Mouse (Mus musculus) frontal cortex, postnatal 36 days (tissue): Measurements from ENCODE around the gene Adam12.

Experiments used
- DNase-seq, 2 experiments: peaks; one replicate each; pipeline ENCODE4 v3.0.0; 2022; ENCODE audit warnings: low spot score in 2 of 2

Gene Adam12

DNA sequence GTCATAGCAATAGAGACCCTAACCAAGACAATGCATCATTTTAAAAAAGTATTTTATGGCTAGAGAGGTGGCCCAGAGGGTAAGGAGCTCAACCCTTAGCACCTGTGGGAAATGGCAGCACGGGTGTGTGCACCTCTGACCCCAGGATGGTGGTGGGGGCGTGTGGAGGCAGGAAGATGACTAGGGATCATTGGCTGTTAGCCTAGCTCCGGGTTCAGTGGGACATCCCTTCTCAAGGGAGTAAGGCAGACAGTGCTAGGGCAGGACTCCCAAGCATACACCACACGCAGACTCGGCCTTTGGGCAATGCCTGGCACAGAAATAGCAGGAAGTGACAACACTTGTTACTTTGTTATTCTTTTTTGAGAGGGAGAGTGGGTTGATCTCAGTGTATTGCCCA is 359.2 kb downstream of the Adam12 start:
- no peak for DNase-seq

DNA sequence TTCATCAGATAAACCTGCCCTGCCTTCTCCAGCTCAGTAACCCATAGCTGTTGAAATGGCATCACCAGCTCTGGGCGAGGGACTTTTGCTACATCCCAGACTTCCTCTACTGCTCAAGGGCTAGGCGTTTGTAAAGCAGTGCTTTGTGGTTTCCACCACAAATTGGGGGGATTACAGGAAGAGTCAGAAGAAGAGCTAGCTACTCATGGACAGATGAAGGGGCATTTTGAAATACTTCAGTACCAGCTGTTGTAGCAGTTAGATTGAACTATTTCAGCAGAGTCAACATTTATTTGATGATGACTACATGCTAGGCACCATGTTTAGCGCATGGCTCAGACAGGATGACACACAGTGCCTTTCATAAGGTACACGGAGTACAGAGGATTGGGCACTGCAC is 361.7 kb downstream of the Adam12 start:
- DNase-seq: no peak

DNA sequence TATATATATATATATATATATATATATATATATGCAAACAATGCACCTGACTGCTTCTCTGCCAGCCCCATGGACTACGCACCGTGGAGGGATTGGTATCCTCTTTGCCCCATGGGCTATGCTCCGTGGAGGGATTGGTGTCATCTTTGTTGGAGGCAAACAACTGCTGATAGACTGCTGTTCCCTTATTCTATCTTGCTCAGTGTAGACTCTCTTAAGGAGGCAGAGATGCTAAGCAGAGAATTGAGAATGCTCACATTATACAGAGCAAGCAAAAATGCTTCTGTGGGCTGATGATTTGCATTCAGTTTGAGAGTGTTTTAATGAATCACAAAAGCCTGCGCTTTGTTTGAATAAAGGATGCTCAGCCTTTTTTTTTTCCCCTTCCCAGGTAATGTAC is 368.3 kb downstream of the Adam12 start:
- DNase-seq: no peak

DNA sequence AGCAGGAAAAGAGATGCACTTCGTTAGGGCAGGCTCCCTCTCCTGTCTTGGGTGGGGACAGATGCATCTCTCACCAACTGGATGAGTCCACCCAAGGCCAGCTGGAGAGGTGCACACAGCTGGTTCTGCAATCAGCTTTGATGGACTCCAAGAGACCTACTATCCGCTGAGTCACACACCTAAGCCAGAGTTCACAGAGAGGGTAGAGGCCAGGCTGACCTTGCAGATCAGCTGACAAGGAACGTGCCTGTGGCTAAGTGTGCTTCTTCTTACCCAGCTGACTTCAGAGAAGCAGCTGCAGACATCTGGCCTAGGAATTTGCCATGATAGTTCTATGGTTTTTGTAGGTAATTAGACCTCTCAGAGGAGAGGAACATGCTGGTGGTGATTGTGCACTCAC is 368.8 kb downstream of the Adam12 start:
- no peak for DNase-seq

DNA sequence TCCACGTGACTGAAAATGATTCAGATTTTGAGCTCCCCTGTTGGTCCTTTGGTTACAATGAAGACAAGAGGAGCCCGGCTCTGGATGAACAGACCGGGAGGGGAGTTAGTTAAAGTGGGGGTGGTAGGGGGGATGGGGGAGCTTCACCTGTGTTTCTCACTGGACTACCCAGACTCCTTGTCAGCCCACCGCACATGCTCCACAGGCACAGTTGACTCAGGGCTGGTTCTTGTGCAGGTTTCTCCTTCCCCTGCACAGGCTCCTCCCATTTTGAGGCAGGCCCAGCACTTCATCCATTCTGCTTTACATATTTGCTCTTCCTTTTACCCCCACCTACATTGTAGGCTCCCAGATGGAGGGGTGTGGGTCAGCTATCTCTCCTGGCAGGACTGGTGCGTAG is 369.2 kb downstream of the Adam12 start:
- no peak for DNase-seq

DNA sequence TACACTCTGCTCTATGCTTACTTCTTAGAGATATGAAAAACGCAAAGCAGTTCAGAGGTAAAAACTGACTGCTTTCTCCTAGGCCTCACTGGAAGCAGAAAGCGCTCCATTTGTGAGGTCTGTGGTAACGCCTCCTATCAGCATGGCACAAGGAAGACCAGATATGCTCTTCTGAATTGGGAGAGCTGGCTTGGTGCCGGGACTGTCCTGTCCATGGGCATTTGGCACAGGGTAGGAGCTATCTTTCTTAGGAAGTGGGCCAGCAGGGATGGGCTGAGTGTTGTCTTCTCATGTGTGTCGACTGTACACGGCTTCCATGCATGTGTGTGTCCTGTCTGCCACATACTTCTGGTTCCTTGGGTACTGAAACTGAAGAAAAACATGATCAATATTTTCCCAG is 369.7 kb downstream of the Adam12 start:
- DNase-seq: no peak

DNA sequence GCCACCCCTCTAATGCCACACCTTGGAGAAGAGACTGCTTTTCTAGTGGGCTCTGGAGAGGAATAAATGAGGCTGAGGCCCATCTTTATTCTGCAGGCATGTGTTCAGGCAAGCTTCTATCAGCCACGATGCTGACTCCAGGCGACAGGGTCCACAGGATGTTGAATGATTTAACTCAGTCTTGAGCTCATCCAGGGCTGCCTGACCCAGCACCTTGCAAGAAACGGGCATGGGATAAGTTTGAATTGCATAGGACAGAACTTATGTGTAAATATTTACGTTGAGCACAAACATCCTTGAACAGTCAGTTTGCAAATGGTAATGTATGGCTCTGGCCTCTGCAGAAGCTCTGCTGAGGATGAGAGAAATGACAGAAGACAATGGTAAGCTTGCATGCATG is 372.4 kb downstream of the Adam12 start:
- no peak for DNase-seq

DNA sequence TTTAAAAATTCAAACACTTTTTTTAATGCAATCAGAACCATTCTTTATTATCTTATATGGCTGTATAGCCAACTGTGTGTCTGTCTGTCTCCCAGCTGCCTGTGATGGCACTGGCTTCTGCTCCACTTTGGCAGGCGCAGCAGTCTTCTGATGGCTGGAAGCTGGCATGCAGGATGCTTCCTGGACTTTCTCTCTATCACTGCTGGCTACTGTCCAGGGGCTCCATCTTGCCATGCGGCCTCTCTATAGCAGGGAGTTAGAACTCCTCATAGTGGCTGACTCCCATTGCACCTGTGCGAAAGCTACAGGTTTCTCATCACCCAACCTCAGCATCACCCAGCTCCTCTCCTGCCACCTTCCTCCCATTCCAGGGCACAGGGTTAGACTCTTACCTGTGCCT is 373.4 kb downstream of the Adam12 start:
- no peak for DNase-seq

DNA sequence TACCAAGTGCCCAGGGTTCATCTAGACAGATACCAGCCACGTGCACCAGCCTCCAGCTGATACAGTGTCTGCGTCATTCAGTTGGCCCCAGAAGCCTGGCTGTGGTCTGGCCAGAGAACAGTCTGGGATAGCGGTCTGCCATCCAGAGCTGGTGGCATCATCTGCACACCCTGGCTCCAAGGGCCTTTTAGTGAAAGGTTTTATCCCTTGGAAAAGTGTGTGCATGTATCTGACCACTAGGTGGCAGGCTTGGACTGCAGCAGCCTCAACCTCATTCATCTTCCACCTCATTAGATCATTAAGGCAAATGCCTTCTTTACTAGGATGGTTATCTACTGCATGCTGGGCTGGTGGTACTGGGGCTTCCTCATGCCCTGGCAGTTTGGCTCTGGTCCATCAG is 375.7 kb downstream of the Adam12 start:
- DNase-seq: peak; percentile 68 to 89

DNA sequence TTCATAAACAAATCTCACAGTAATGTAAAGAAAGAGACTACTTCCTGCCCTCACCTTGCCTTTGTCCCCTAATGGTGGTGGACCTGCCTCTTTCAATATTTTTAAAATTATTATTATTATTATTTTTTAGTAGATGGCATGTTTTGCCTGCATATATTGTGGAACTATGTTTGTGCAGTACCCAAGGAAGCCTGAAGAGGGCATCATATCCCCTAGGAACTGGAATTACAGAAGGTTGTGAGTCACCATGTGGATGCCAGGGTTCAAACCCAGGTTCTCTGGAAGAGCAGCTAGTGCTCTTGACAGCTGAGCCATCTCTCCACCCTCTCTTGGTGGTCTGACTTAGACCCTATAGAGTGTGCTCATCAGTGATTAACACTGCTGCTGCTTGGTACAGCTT is 381.2 kb downstream of the Adam12 start:
- no peak for DNase-seq

DNA sequence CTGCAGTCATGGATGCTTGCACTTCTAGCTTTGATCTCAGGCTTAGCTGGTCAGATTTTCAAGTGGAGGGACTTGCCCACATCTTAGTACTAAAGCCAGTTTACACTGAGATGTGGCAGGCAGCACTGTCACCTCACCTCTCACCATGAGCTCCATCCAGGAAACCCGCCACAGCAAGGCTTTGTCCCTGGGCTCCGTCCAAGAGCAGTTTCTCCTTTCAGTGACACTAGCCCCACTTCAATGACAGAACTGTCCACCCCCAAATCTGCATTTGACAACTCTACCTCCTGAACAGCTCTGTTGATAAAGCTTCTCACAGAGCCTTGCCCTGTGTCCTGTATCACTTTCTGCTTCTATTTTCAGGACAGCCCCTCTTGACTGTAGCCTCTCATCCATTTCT is 383.8 kb downstream of the Adam12 start:
- no peak for DNase-seq

DNA sequence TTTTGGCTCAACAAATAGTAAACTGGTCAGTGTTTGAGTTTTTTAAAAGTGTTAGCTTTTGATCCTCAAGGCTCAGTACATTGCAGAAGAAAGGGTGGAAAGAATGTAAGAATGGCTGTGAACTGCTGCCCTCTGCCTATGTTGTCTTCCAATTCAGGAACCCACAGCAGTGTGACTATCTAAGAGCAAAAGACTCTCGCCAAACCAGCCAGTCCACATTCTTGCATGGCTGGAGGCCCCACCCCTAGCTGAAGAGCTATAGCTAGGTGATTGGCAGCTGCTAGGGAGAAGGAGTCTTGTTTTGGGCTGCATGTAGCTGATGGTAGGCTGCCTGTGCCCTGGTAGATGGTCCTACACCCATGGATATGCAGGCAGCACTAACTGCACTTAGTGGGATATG is 384.8 kb downstream of the Adam12 start:
- no peak for DNase-seq

DNA sequence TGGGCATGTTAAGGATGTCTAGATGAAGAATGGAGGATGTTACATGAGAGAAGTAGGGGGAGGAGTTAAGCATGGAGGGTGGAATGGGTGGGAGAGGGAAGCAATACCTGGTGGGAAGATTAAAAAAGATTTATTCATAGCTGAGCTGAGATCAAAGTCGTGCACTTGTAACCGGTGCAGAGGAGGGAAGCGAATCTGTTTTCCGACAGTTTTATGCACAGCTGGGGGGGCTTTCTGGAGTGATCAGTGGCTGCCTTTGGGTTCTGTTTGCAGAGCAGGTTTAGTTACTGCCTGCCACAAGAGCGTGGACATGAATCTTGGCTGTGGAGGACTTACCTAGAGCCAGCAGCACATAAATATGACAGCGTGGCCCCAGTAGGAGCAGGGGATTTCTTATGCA is 389.9 kb downstream of the Adam12 start:
- no peak for DNase-seq

DNA sequence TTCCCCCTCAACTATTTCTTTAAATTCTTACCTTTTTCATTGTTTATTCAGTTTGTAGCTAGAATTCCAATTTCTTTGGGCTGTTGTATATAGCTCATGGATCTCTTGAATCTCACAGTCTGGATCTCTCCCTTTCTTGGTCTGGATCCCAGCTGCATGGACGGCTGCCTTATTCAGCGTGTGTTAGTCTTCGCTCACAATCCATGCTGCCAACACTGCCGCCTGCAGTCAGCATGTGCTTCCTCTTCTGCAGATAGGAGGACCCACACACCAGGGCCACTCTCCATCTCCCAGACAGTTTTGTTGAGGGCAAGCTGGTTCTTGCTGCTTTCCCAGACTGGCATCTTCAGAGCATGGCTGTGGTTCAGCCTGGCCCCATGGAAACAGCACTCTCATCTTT is 392.4 kb downstream of the Adam12 start:
- peak; percentile 25 to 53 for DNase-seq
